Mouse (Mus musculus) embryonic facial prominence, embryonic 12.5 days (tissue): Measurements from ENCODE around the gene Suclg2. TPM values are rescaled to one million over a fixed set of nuclear protein-coding genes. Genes with fewer than 3 reads are reported as not detected.
A peak's percentile ranks its signal among the peaks of the same experiment; 100 is the strongest.

Experiments
- ATAC-seq: fragments of 200-750 bp; cut with Nextera tagmentation; 2 replicates; pipeline ENCODE4 v1.8.0; 2017; ENCODE audit not compliant: insufficient number of reproducible peaks, insufficient read depth, low FRiP score, low TSS enrichment
- H3K27ac ChIP-seq: fragments of 300-500 bp; sonication (generic); 2 replicates; pipeline ENCODE4 v1.5.1; 2016; ENCODE audit warnings: mild to moderate bottlenecking
- H3K27me3 ChIP-seq: fragments of 300-500 bp; sonication (generic); 2 replicates; pipeline ENCODE4 v1.6.1; 2016; ENCODE audit warnings: mild to moderate bottlenecking, moderate library complexity
- H3K36me3 ChIP-seq: fragments of 300-500 bp; sonication (generic); 2 replicates; pipeline ENCODE4 v1.6.1; 2016; ENCODE audit warnings: mild to moderate bottlenecking
- H3K4me1 ChIP-seq: fragments of 300-500 bp; sonication (generic); 2 replicates; pipeline ENCODE4 v1.6.1; 2016
- H3K4me2 ChIP-seq: fragments of 300-500 bp; sonication (generic); replicated peaks from 2 replicates; pipeline ENCODE4 v1.6.1; 2016; ENCODE audit warnings: mild to moderate bottlenecking, moderate library complexity
- H3K4me3 ChIP-seq: fragments of 300-500 bp; sonication (generic); 2 replicates; pipeline ENCODE4 v1.5.1; 2016; ENCODE audit warnings: mild to moderate bottlenecking
- H3K9ac ChIP-seq: fragments of 300-500 bp; sonication (generic); 2 replicates; pipeline ENCODE4 v1.6.1; 2016; ENCODE audit warnings: mild to moderate bottlenecking, moderate library complexity
- H3K9me3 ChIP-seq: fragments of 300-500 bp; sonication (generic); 2 replicates; pipeline ENCODE4 v1.6.1; 2016; ENCODE audit warnings: mild to moderate bottlenecking, moderate library complexity
- WGBS: fragments of 180-500 bp; shearing (Covaris S2); methylation state at CpG from one replicate; pipeline ENCODE4 v1.1.7; 2016; 5-methylcytosine and 5-hydroxymethylcytosine counted together
- polyA plus RNA-seq: library from polyadenylated mRNA; unstranded; fragments of >200 nt; fragmentation: Nextera tagmentation; extraction: Ambion mirVana; gene quantifications from 2 replicates; pipeline ENCODE4 v1.2.1, GENCODE M21; 2016

Gene Suclg2
- polyA plus RNA-seq, 1 experiment from 2014 or later, result 51.8 TPM

GRCm38 (mm10) chr6:95699326-95699725 lies 19.3 kb downstream of the Suclg2 start:
- Histone ChIP-seq H3K4me2 (no peak overlapping the region), H3K27me3 (no peaks in the 10 kb centered on the region), H3K36me3 (no peaks in the 10 kb centered on the region), H3K4me3 (no peak overlapping the region), H3K9ac (no peak overlapping the region), H3K9me3 (no peaks in the 10 kb centered on the region), H3K27ac (no peak overlapping the region), H3K4me1 (peaks cover 12% of the 10 kb centered on the region)
- 78% methylated on average over 3 of the region's 3 CpGs for WGBS
- no peak for ATAC-seq

- Histone ChIP-seq H3K4me3 (no peak overlapping the region), H3K27ac (peak overlapping the region; percentile 41; the same call in 1 of the 2 replicates), H3K36me3 (no peaks in the 10 kb centered on the region), H3K9ac (no peak overlapping the region), H3K4me1 (peaks cover 12% of the 10 kb centered on the region), H3K27me3 (no peaks in the 10 kb centered on the region), H3K9me3 (no peaks in the 10 kb centered on the region), H3K4me2 (no peak overlapping the region)
- 43% methylated on average over 3 of the region's 6 CpGs for WGBS
- ATAC-seq, result 0 out of 2 replicates have a peak, but pooled peaks have one; percentile 28
These were observed 20.0 kb downstream of the Suclg2 start for GRCm38 (mm10) chr6:95698536-95699162.

- Histone ChIP-seq H3K27ac (no peak overlapping the region), H3K4me1 (peaks cover 6% of the 10 kb centered on the region), H3K4me3 (no peak overlapping the region), H3K9ac (no peak overlapping the region), H3K9me3 (no peaks in the 10 kb centered on the region), H3K4me2 (no peak overlapping the region), H3K36me3 (no peaks in the 10 kb centered on the region), H3K27me3 (no peaks in the 10 kb centered on the region)
- ATAC-seq, result no peak
- 68% methylated on average over 4 of the region's 4 CpGs for WGBS
These were observed 23.7 kb downstream of the Suclg2 start for GRCm38 (mm10) chr6:95694910-95695309.

GRCm38 (mm10) chr6:95685242-95685641 lies 33.4 kb downstream of the Suclg2 start:
- H3K9ac ChIP-seq, result no peak overlapping the region
- H3K9me3 ChIP-seq, result no peaks in the 10 kb centered on the region
- no peak overlapping the region for H3K4me3 ChIP-seq
- H3K36me3 ChIP-seq, result no peaks in the 10 kb centered on the region
- H3K4me1 ChIP-seq, result peaks cover 3% of the 10 kb centered on the region
- H3K27ac ChIP-seq, result no peak overlapping the region
- ATAC-seq, result no peak
- no peaks in the 10 kb centered on the region for H3K27me3 ChIP-seq
- no peak overlapping the region for H3K4me2 ChIP-seq
- 74% methylated on average over 4 of the region's 4 CpGs for WGBS

GRCm38 (mm10) chr6:95679718-95680117 lies 38.9 kb downstream of the Suclg2 start:
- Histone ChIP-seq H3K27me3 (no peaks in the 10 kb centered on the region), H3K4me3 (no peak overlapping the region), H3K9me3 (no peaks in the 10 kb centered on the region), H3K4me1 (peaks cover 34% of the 10 kb centered on the region), H3K9ac (no peak overlapping the region), H3K27ac (peak overlapping the region; percentile 17; the same call in 1 of the 2 replicates), H3K4me2 (no peak overlapping the region), H3K36me3 (no peaks in the 10 kb centered on the region)
- no peak for ATAC-seq
- WGBS, result 43% methylated on average over 3 of the region's 3 CpGs

- Histone ChIP-seq H3K4me3 (no peak overlapping the region), H3K4me1 (peaks cover 38% of the 10 kb centered on the region), H3K9me3 (no peaks in the 10 kb centered on the region), H3K27me3 (no peaks in the 10 kb centered on the region), H3K9ac (no peak overlapping the region), H3K4me2 (no peak overlapping the region), H3K36me3 (no peaks in the 10 kb centered on the region), H3K27ac (no peak overlapping the region)
- no peak for ATAC-seq
- WGBS, result 15% methylated on average over 3 of the region's 3 CpGs
These were observed 39.3 kb downstream of the Suclg2 start for GRCm38 (mm10) chr6:95679261-95679660.

GRCm38 (mm10) chr6:95676951-95677350 lies 41.6 kb downstream of the Suclg2 start:
- Histone ChIP-seq H3K4me2 (no peak overlapping the region), H3K27ac (no peak overlapping the region), H3K4me3 (no peak overlapping the region), H3K27me3 (no peaks in the 10 kb centered on the region), H3K4me1 (peaks cover 39% of the 10 kb centered on the region), H3K9ac (no peak overlapping the region), H3K36me3 (no peaks in the 10 kb centered on the region), H3K9me3 (no peaks in the 10 kb centered on the region)
- 87% methylated on average over 2 of the region's 2 CpGs for WGBS
- no peak for ATAC-seq

- WGBS, result 46% methylated on average over 4 of the region's 4 CpGs
- ATAC-seq, result no peak
These were observed 42.2 kb downstream of the Suclg2 start for GRCm38 (mm10) chr6:95676439-95676838.

GRCm38 (mm10) chr6:95675059-95675705 lies 43.4 kb downstream of the Suclg2 start:
- Histone ChIP-seq H3K4me1 (peaks cover 36% of the 10 kb centered on the region), H3K9me3 (0 out of 2 replicates have a peak, but pooled peaks cover 3% of the 10 kb centered on the region)

More at GRCm38 (mm10) chr6:95676439-95676838, 42.2 kb downstream of the Suclg2 start:
- Histone ChIP-seq H3K36me3 (no peaks in the 10 kb centered on the region), H3K4me1 (peaks cover 39% of the 10 kb centered on the region), H3K4me3 (no peak overlapping the region), H3K9me3 (no peaks in the 10 kb centered on the region), H3K27ac (no peak overlapping the region), H3K4me2 (no peak overlapping the region), H3K9ac (no peak overlapping the region), H3K27me3 (no peaks in the 10 kb centered on the region)

GRCm38 (mm10) chr6:95674651-95675050 lies 43.9 kb downstream of the Suclg2 start:
- 18% methylated on average over 1 of the region's 1 CpGs for WGBS
- no peaks in the 10 kb centered on the region for H3K27me3 ChIP-seq
- H3K4me2 ChIP-seq, result no peak overlapping the region
- no peak overlapping the region for H3K27ac ChIP-seq
- H3K4me3 ChIP-seq, result no peak overlapping the region
- H3K36me3 ChIP-seq, result no peaks in the 10 kb centered on the region
- H3K9ac ChIP-seq, result no peak overlapping the region
- 0 out of 2 replicates have a peak, but pooled peaks cover 3% of the 10 kb centered on the region for H3K9me3 ChIP-seq
- H3K4me1 ChIP-seq, result peaks cover 31% of the 10 kb centered on the region
- no peak for ATAC-seq

More at GRCm38 (mm10) chr6:95675059-95675705, 43.4 kb downstream of the Suclg2 start:
- no peak overlapping the region for H3K9ac ChIP-seq
- no peak overlapping the region for H3K27ac ChIP-seq
- WGBS, result 33% methylated on average over 6 of the region's 6 CpGs
- H3K4me2 ChIP-seq, result no peak overlapping the region
- ATAC-seq, result no peak
- H3K27me3 ChIP-seq, result no peaks in the 10 kb centered on the region
- H3K4me3 ChIP-seq, result no peak overlapping the region
- no peaks in the 10 kb centered on the region for H3K36me3 ChIP-seq

- Histone ChIP-seq H3K4me2 (no peak overlapping the region), H3K27ac (no peak overlapping the region), H3K4me1 (peaks cover 2% of the 10 kb centered on the region), H3K9me3 (0 out of 2 replicates have a peak, but pooled peaks cover 3% of the 10 kb centered on the region), H3K27me3 (no peaks in the 10 kb centered on the region), H3K4me3 (no peak overlapping the region), H3K36me3 (no peaks in the 10 kb centered on the region), H3K9ac (no peak overlapping the region)
- 57% methylated on average over 3 of the region's 3 CpGs for WGBS
- ATAC-seq, result no peak
These were observed 49.3 kb downstream of the Suclg2 start for GRCm38 (mm10) chr6:95669335-95669729.
